Mouse (Mus musculus) megakaryocyte, embryonic 14.5 days (primary cell): ENCODE measurements around the gene Chek2.

Experiments used
- FLI1 ChIP-seq: IDR thresholded peaks from 2 replicates; pipeline ENCODE4 v1.6.1; 2012; ENCODE audit warnings: low read length, inconsistent platforms, mixed read lengths
- GATA1 ChIP-seq: IDR thresholded peaks from 3 replicates; pipeline ENCODE4 v1.6.1; 2012; ENCODE audit warnings: mixed read lengths, low read length, inconsistent platforms, borderline replicate concordance

DNA sequence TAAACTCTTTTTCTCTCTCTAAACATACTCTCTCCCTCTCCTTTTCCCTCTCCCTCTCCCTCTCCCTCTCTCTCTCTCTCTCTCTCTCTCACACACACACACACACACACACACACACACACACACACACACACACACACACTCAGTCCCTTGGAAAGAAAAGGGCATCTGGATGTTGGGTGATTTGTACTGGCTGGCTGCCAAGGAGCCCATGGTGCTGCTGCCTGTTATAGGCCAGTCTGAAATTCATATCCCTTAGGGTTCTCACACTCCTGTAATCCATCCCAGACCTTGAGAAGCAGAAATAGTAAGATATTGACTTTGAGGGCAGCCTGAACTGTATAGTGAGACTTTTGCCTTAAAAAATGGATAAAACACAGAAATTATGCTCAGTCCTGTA is 34.9 kb downstream of the Chek2 start:
- no peak for TF ChIP-seq GATA1
- no peak for TF ChIP-seq FLI1
